Mouse (Mus musculus) stomach, postnatal 0 days (tissue): ENCODE measurements around the gene Lcn4.

Experiments
- CTCF ChIP-seq: IDR thresholded peaks from 2 replicates; pipeline ENCODE4 v1.5.1; 2016; ENCODE audit warnings: antibody characterized with exemption, low read depth, mild to moderate bottlenecking, moderate library complexity
- EP300 ChIP-seq: optimal IDR thresholded peaks from 2 replicates; pipeline ENCODE3; 2016; ENCODE audit warnings: antibody characterized with exemption

DNA sequence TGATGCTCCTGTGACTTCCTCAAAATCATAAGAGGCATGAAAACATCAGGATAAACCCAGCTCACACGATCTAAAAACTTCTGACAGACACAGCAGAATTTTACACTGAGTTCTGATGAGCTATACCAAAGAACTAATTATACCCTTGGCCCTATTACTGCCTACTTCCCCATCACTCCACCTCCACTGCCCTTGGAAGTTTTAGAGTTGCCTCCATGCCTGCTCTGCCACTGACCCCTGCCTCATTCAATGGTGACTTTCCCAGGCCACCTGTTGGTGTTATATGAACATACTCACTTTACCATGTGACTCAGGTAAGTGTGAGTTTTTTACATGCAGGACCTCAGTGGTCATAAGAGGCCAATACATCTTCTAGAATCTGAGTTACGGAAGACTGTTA lies 13.7 kb downstream of the Lcn4 start:
- no peak for TF ChIP-seq CTCF
- no peak for TF ChIP-seq EP300
